Mouse (Mus musculus): ENCODE results near the gene 1700021F05Rik. TPM values are rescaled to one million over a fixed set of nuclear protein-coding genes. Genes with fewer than 3 reads are reported as not detected.
A peak's percentile ranks its signal among the peaks of the same experiment; 100 is the strongest.

Gene 1700021F05Rik
- polyA plus RNA-seq, 1 experiment from 2014 or later, result 69.5 TPM

DNA sequence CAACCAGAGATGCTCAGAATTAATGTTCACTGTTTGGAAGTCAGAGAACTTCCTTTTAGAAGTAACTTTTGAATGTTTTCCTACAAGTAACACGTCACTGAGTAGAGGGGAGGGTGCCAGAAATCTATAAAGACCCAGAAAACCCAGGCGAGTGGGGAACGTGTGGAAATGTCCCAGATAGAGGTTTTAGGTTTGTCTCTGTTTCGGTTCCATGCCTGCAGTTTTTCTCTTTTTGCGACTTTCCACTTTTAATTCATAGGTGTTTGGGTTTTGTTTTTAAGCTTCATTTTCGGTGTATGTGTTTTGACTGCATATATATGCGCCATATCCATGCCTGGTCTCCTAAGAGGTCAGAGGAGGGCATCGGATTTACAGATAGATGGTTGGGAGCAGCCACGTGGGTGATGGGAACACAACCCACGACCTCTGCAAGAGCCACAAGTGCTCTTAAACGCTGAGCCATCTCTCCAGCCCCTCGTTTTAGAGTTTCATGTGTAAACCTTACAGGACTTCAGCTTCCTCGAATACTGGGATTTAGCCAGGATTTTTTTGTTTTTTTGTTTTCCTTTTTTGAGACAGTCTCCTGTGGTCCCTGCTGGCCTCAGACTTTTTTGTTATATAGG is 60.5 kb downstream of the 1700021F05Rik start:
- Histone ChIP-seq H3K9ac (replicated peaks) (peak overlapping the region; percentile 81), H3K4me1 (peaks cover 41% of the 10 kb centered on the region), H3K4me3 (replicated peaks) (peak overlapping the region; percentile 88), H3K27me3 (replicated peaks) (no peaks in the 10 kb centered on the region), H3K27ac (replicated peaks) (peak overlapping the region; percentile 96), H3K9me3 (replicated peaks) (no peaks in the 10 kb centered on the region), H3K36me3 (no peaks in the 10 kb centered on the region), H3K4me2 (peak overlapping the region; percentile 98)
- 5% methylated on average over 13 of the region's 13 CpGs for WGBS
- no peak for ATAC-seq (ENCODE audit: low FRiP score)

DNA sequence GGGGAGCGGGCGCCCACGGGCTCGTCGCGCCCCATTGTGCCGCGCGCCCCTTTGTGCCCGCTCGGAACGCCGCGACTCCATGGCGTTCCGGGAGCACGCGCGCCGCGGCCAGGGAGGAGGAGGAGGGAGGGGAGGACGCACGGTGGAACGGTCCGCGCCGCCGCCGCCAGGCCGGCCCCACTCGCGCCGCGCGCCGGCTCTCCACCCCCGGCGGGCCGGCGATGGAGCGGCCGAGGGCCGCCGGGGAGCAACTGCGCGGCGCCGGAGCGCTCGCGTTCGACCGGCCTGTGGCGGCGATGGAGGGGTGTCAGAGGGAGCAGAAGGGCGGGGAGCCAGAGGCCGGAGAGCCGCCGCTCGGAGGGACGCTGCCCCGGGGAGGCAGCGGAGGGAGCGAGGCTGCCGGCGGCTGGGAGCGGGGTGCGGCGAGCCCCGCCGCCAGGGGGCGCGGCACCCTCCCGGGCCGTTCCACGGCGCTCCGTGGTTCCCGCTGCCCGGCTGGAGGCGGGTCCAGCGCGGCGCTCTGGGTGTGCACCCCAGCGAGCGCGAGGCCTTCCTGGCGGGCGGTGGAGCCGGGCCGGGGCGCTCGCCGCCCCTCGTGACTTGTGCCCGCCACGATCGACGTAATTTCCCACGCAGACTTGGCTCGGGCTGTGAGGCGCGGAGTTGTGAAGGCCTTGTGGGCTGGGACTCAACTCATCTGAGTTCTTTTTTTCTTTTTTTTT is 61.2 kb downstream of the 1700021F05Rik start:
- Histone ChIP-seq H3K9me3 (replicated peaks) (no peaks in the 10 kb centered on the region), H3K27me3 (replicated peaks) (no peaks in the 10 kb centered on the region), H3K4me2 (peak overlapping the region; percentile 98), H3K9ac (replicated peaks) (peak overlapping the region; percentile 81), H3K27ac (replicated peaks) (peak overlapping the region; percentile 96), H3K4me1 (peaks cover 41% of the 10 kb centered on the region), H3K4me3 (replicated peaks) (peak overlapping the region; percentile 88), H3K36me3 (no peaks in the 10 kb centered on the region)
- under 1% methylated on average over 74 of the region's 103 CpGs for WGBS
- ATAC-seq (ENCODE audit: low FRiP score), result peak; percentile 90

DNA sequence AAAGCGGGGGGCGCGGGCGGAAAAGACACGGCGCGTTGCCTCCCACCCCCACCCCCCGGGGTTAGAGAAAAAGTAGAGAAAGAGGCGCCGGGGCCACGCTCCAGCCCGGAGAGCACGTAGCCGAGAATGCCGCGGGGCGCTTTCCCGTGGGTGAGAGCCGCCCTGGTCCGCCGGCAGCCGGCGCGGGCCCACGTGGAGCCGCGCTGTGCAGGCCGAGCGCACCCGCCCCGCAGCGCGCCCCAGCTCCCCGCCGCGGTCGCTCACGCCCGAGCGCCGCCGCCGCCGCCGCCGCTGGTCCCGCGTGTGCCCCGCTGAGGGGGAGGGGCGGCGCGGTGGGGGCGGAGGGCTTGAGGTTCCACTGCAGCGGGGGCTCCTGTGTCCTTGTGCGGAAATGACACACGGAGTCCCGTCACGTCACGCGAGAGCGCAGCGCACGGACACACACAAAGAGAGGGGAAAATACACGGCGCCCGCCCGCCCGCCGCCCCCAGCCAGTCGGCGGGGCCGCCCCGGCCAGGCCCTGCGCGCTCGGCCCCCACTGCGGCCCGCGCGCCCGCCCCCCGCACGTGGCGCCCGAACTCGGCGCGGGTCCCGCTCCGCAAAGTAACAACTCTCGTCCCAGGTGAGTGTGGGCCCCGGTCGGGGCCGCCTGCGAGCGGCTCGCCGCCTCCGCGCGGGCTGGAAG is 61.9 kb downstream of the 1700021F05Rik start, which contains the start of gene Bend3:
Gene Bend3 (plus strand): TSS at position 81 of the 685 bp plus-strand sequence.
- peak; percentile 81 for ATAC-seq (ENCODE audit: low FRiP score)
- Histone ChIP-seq H3K4me1 (peaks cover 41% of the 10 kb centered on the region), H3K9ac (replicated peaks) (peak within 1 kb of the TSS; percentile 81), H3K9me3 (replicated peaks) (no peaks in the 10 kb centered on the region), H3K27ac (replicated peaks) (peak within 1 kb of the TSS; percentile 96), H3K4me3 (replicated peaks) (peak within 1 kb of the TSS; percentile 88), H3K27me3 (replicated peaks) (no peaks in the 10 kb centered on the region), H3K4me2 (peak within 1 kb of the TSS; percentile 98), H3K36me3 (no peaks in the 10 kb centered on the region)
- under 1% methylated on average over 61 of the region's 101 CpGs for WGBS

DNA sequence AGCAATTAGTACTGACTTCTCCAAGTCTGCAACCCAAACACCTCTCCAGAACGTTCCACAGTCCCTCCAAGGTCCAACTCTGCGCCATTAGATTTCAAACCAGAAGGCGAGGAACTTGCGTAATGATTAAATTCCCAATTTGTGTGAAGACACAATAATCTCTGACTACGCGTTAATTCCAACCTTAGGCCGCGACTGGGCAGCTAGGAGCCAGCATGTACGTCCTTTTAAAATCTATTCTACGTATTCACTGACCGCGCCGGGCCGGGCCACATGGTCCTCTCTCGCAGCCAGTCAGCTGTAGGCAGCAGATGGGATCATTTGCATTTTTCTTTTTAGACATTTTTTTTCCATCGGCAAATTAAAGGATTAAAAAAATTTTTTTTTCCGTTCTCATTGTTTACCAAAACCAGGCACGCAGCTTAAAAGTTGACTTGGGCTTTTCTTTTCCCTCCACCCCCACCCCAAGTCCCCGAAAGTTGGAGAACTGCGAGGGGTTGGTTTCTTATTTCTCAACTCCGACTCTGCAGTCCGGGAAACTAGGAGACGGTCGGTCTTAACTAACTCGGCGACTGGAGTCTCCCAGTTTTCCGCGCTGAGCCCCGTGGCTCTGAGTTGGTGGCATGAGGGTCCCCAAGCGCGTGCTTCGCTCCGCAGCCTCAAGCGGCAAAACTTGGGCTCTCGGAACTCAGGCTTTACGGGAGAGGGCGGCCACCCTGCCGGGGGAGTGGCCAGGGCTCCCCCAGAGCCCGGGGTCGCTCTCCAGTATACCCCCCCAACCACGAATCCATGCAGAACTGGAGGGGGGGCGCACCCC is 62.7 kb downstream of the 1700021F05Rik start:
- Histone ChIP-seq H3K4me2 (peak overlapping the region; percentile 98), H3K4me1 (peaks cover 35% of the 10 kb centered on the region), H3K36me3 (no peaks in the 10 kb centered on the region), H3K4me3 (replicated peaks) (peak overlapping the region; percentile 88), H3K27me3 (replicated peaks) (no peaks in the 10 kb centered on the region), H3K9me3 (replicated peaks) (no peaks in the 10 kb centered on the region), H3K27ac (replicated peaks) (peak overlapping the region; percentile 96), H3K9ac (replicated peaks) (peak overlapping the region; percentile 81)
- under 1% methylated on average over 42 of the region's 42 CpGs for WGBS
- peak; percentile 18 for ATAC-seq (ENCODE audit: low FRiP score)

DNA sequence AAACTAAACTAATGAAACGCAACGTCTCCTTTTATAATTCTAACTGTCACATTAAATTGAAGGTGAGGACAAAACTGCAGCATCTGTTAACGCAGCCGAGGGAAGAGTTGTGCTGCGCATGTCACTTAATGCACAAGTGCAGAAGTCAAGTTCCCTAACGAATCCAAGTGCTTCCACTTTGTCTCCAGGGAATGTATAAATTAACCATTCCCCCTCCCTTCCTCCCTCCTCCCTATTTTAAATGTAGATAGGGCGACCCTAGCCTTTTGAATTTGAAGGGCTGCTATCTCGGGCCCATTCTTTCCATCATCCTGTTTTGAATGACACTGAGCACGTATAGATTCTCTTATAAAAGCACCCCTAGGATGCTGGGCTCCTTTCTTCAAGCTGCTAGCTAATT is 63.3 kb downstream of the 1700021F05Rik start:
- Histone ChIP-seq H3K4me3 (replicated peaks) (peak overlapping the region; percentile 88), H3K27ac (replicated peaks) (no peak overlapping the region), H3K4me1 (peaks cover 35% of the 10 kb centered on the region), H3K27me3 (replicated peaks) (no peaks in the 10 kb centered on the region), H3K9me3 (replicated peaks) (no peaks in the 10 kb centered on the region), H3K9ac (replicated peaks) (peak overlapping the region; percentile 81), H3K4me2 (peak overlapping the region; percentile 98), H3K36me3 (no peaks in the 10 kb centered on the region)
- ATAC-seq (ENCODE audit: low FRiP score), result no peak
- WGBS, result 5% methylated on average over 9 of the region's 9 CpGs

DNA sequence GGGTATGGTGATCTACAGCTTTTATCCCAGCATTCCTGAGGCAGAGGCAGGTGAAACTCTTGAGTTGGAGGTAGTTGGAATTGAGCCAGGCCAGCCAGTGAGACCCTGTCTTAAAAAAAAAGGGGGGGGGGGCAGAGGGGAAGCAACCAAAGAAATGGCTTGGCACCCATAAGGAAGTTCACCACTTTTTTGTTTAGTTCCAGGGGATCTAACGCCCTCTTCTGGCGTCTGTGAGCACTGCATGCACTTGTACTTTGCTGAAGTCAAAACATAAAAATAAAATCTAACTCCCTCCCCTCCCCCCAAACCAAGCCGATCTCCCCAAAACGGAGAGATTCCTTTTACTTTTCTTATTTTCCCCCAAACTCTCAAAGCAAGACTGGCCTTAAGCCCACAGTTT is 65.4 kb downstream of the 1700021F05Rik start:
- Histone ChIP-seq H3K9ac (replicated peaks) (no peak overlapping the region), H3K27me3 (replicated peaks) (no peaks in the 10 kb centered on the region), H3K36me3 (no peaks in the 10 kb centered on the region), H3K4me3 (replicated peaks) (no peak overlapping the region), H3K4me1 (peaks cover 23% of the 10 kb centered on the region), H3K27ac (replicated peaks) (no peak overlapping the region), H3K9me3 (replicated peaks) (no peaks in the 10 kb centered on the region), H3K4me2 (no peak overlapping the region)
- ATAC-seq (ENCODE audit: low FRiP score), result no peak
- 62% methylated on average over 4 of the region's 4 CpGs for WGBS

Other genes with a start within 250 kb of the 1700021F05Rik start
- gene Bend3, start 62.2 kb downstream of the 1700021F05Rik start, polyA plus RNA-seq (2015; fragmentation: Nextera tagmentation; extraction: Ambion mirVana), result 2.5 and 2.9 TPM in 2 replicates
- 17.6 and 25.6 TPM in 2 replicates for gene Gm9803, start 16.9 kb downstream of the 1700021F05Rik start, polyA plus RNA-seq (2015; fragmentation: Nextera tagmentation; extraction: Ambion mirVana)
- gene Cd24a, start 37.3 kb upstream of the 1700021F05Rik start, polyA plus RNA-seq (2015; fragmentation: Nextera tagmentation; extraction: Ambion mirVana), result 638 and 740 TPM in 2 replicates